Mouse (Mus musculus) MEL (cell line): ENCODE measurements at regions not wholly inside any gene's neighbourhood (a gene's known extent, or its start where the extent isn't known, plus 50 kb on each side); places are given as distances from the start of the nearest gene placed in this dataset.

Source experiments
- DNase-seq: peaks from one replicate; pipeline ENCODE4 v3.0.0; 2011; ENCODE audit warnings: low read depth, low spot score
- H3K27ac ChIP-seq: 2 replicates; pipeline ENCODE4 v1.5.1; 2012; ENCODE audit warnings: low read depth, mild to moderate bottlenecking, control low read depth, low read length, moderate library complexity; ENCODE audit not compliant: control insufficient read depth
- H3K27me3 ChIP-seq, 2 experiments: fragments of 150-350 bp in 1 of 2; sonication (generic) in 1 of 2; 2 replicates each; pipeline ENCODE4 v1.6.1; 2012; ENCODE audit warnings: low read length in 2 of 2, mild to moderate bottlenecking in 2 of 2, improper control_type of control experiment in 1 of 2, moderate library complexity in 1 of 2; ENCODE audit not compliant: insufficient read depth in 2 of 2, control insufficient read depth in 1 of 2
- H3K36me3 ChIP-seq, 2 experiments: 2 replicates each; pipeline ENCODE4 v1.6.1; 2012 to 2014; ENCODE audit warnings: low read length in 2 of 2, improper control_type of control experiment in 1 of 2, inconsistent platforms in 1 of 2, mild to moderate bottlenecking in 1 of 2; ENCODE audit not compliant: insufficient read depth in 2 of 2, control insufficient read depth in 1 of 2
- H3K4me1 ChIP-seq, 2 experiments: fragments of 150-350 bp in 1 of 2; sonication (generic) in 1 of 2; 2 replicates each; pipeline ENCODE4 v1.6.1; 2012; ENCODE audit warnings: low read length in 2 of 2, improper control_type of control experiment in 1 of 2, mild to moderate bottlenecking in 1 of 2; ENCODE audit not compliant: insufficient read depth in 2 of 2, control insufficient read depth in 1 of 2
- H3K4me3 ChIP-seq, 2 experiments: fragments of 150-350 bp in 1 of 2; sonication (generic) in 1 of 2; 2 replicates each; pipeline ENCODE4 v1.5.1; 2012; ENCODE audit warnings: low read depth in 2 of 2, low read length in 2 of 2, mild to moderate bottlenecking in 2 of 2, moderate library complexity in 2 of 2, control low read depth in 1 of 2, improper control_type of control experiment in 1 of 2; ENCODE audit not compliant: control insufficient read depth in 1 of 2, insufficient read depth in 1 of 2
- H3K79me2 ChIP-seq: 2 replicates; pipeline ENCODE4 v1.6.1; 2012; ENCODE audit warnings: mild to moderate bottlenecking, low read length, moderate library complexity; ENCODE audit not compliant: control insufficient read depth, poor library complexity, insufficient read depth
- H3K9ac ChIP-seq: 2 replicates; pipeline ENCODE4 v1.6.1; 2012; ENCODE audit warnings: low read depth, mild to moderate bottlenecking, control low read depth, low read length, moderate library complexity; ENCODE audit not compliant: control insufficient read depth, poor library complexity, severe bottlenecking
- H3K9me3 ChIP-seq: fragments of 150-350 bp; sonication (generic); replicated peaks from 2 replicates; pipeline ENCODE4 v1.6.1; 2012; ENCODE audit warnings: mild to moderate bottlenecking, low read length, improper control_type of control experiment, moderate library complexity; ENCODE audit not compliant: insufficient read depth
- CHD1 ChIP-seq: IDR thresholded peaks from 2 replicates; pipeline ENCODE4 v1.6.1; 2012; ENCODE audit warnings: low read depth, mild to moderate bottlenecking, inconsistent platforms, low read length, improper control_type of control experiment
- CTCF ChIP-seq, 3 experiments: IDR thresholded peaks in 2 of 3; conservative IDR thresholded peaks in 1 of 3; 2 replicates each; pipeline ENCODE4 v1.5.1; 2011 to 2012; ENCODE audit warnings: low read length in 3 of 3, low read depth in 2 of 3, mild to moderate bottlenecking in 2 of 3, improper control_type of control experiment in 1 of 3, inconsistent platforms in 1 of 3, mixed read lengths in 1 of 3, moderate library complexity in 1 of 3; ENCODE audit not compliant: control insufficient read depth in 1 of 3, insufficient read depth in 1 of 3, poor library complexity in 1 of 3, severe bottlenecking in 1 of 3
- ELF1 ChIP-seq: IDR thresholded peaks from 2 replicates; pipeline ENCODE4 v1.6.1; 2014; ENCODE audit warnings: low read depth, mild to moderate bottlenecking, inconsistent platforms, low read length, improper control_type of control experiment, moderate library complexity
- JUND ChIP-seq: IDR thresholded peaks from 2 replicates; pipeline ENCODE4 v1.6.1; 2011; ENCODE audit warnings: low read depth, mild to moderate bottlenecking, improper control_type of control experiment, low read length
- KAT2A ChIP-seq: conservative IDR thresholded peaks from 2 replicates; pipeline ENCODE4 v1.6.1; 2012; ENCODE audit warnings: low read depth, low read length, improper control_type of control experiment, inconsistent platforms
- MEF2A ChIP-seq: IDR thresholded peaks from 2 replicates; pipeline ENCODE4 v1.6.1; 2014; ENCODE audit warnings: low read depth, mild to moderate bottlenecking, inconsistent platforms, low read length, improper control_type of control experiment; ENCODE audit not compliant: poor library complexity, insufficient replicate concordance, severe bottlenecking; ENCODE audit errors: extremely low read depth
- MXI1 ChIP-seq: IDR thresholded peaks from 2 replicates; pipeline ENCODE4 v1.6.1; 2011; ENCODE audit warnings: mild to moderate bottlenecking, low read depth, low read length, improper control_type of control experiment
- NELFE ChIP-seq: IDR thresholded peaks from 2 replicates; pipeline ENCODE4 v1.6.1; 2011; ENCODE audit warnings: low read depth, low read length, improper control_type of control experiment
- NRF1 ChIP-seq: IDR thresholded peaks from 2 replicates; pipeline ENCODE4 v1.6.1; 2014; ENCODE audit warnings: low read depth, mild to moderate bottlenecking, inconsistent platforms, low read length, improper control_type of control experiment, moderate library complexity; ENCODE audit not compliant: poor library complexity, insufficient read depth, severe bottlenecking
- POLR2AphosphoS2 ChIP-seq: IDR thresholded peaks from 2 replicates; pipeline ENCODE4 v1.6.1; 2011; ENCODE audit warnings: low read length, improper control_type of control experiment
- RAD21 ChIP-seq: IDR thresholded peaks from 2 replicates; pipeline ENCODE4 v1.6.1; 2011; ENCODE audit warnings: mild to moderate bottlenecking, low read depth, low read length, improper control_type of control experiment
- RCOR1 ChIP-seq: IDR thresholded peaks from 2 replicates; pipeline ENCODE4 v1.6.1; 2012; ENCODE audit warnings: low read depth, mild to moderate bottlenecking, inconsistent platforms, low read length, improper control_type of control experiment
- SIN3A ChIP-seq: IDR thresholded peaks from 2 replicates; pipeline ENCODE4 v1.6.1; 2012; ENCODE audit warnings: low read length, improper control_type of control experiment, inconsistent platforms
- TAL1 ChIP-seq: IDR thresholded peaks from 2 replicates; pipeline ENCODE4 v1.6.1; 2012; ENCODE audit warnings: mild to moderate bottlenecking, inconsistent platforms, low read length, moderate library complexity, mixed read lengths
- TCF12 ChIP-seq: IDR thresholded peaks from 2 replicates; pipeline ENCODE4 v1.6.1; 2014; ENCODE audit warnings: low read depth, mild to moderate bottlenecking, inconsistent platforms, low read length, improper control_type of control experiment, moderate library complexity
- USF1 ChIP-seq: IDR thresholded peaks from 2 replicates; pipeline ENCODE4 v1.6.1; 2014; ENCODE audit warnings: low read depth, mild to moderate bottlenecking, inconsistent platforms, low read length, improper control_type of control experiment, moderate library complexity
- USF2 ChIP-seq, 2 experiments: IDR thresholded peaks; 2 replicates each; pipeline ENCODE4 v1.6.1; 2011 to 2012; ENCODE audit warnings: improper control_type of control experiment in 2 of 2, low read length in 2 of 2, borderline replicate concordance in 1 of 2, inconsistent platforms in 1 of 2, low read depth in 1 of 2, mild to moderate bottlenecking in 1 of 2; ENCODE audit not compliant: insufficient read depth in 1 of 2
- ZMIZ1 ChIP-seq: IDR thresholded peaks from 2 replicates; pipeline ENCODE4 v1.6.1; 2012; ENCODE audit warnings: low read depth, mild to moderate bottlenecking, inconsistent platforms, low read length, improper control_type of control experiment, moderate library complexity

- TF ChIP-seq CHD1 (no peak), TAL1 (no peak), CTCF (IDR thresholded peaks at IDR 0.05 in 2 of 3, conservative IDR thresholded peaks at IDR 0.05 in 1 of 3; ENCODE audit: control insufficient read depth in 1 of 3, insufficient read depth in 1 of 3, low read depth in 2 of 3, low read length in 3 of 3, poor library complexity in 1 of 3, severe bottlenecking in 1 of 3) (no peak)
- Histone ChIP-seq H3K9me3 (no peaks in the 10 kb centered on the region), H3K79me2 (no peaks in the 10 kb centered on the region), H3K9ac (no peak overlapping the region), H3K27me3 (no peaks in the 10 kb centered on the region), H3K4me3 (no peak overlapping the region), H3K4me1 (no peaks in the 10 kb centered on the region), H3K36me3 (no peaks in the 10 kb centered on the region), H3K27ac (no peak overlapping the region)
- DNase-seq: no peak
Measured at GRCm38 (mm10) chr1:65509003-65509402, 227.1 kb downstream of the Pth2r start.

DNA sequence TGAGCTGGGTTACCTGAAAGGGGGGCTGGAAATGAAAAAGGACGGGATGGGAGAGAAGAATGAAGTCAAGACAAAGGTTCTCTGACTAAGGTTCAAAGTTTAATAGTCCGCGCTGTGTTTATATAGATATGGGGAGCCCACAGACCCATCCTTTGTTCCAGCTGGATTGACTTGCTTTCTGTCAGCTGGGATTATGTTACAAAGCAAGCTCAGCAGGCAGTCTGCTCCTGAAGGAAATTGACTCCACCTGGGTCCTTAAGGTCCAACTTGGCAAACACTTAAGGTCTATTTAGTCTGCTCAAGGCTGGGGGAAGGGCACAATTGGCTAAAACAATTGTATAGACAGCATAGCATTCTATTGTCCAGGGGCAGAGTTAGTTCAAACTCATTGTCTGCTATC, 253.8 kb downstream of the Pth2r start:
- H3K36me3 ChIP-seq: no peaks in the 10 kb centered on the region
- H3K9me3 ChIP-seq: no peaks in the 10 kb centered on the region
- H3K27me3 ChIP-seq: no peaks in the 10 kb centered on the region
- H3K27ac ChIP-seq: no peak overlapping the region
- H3K4me3 ChIP-seq: no peak overlapping the region
- TF ChIP-seq USF1 (no peak), SIN3A (no peak), NRF1 (no peak), KAT2A (no peak), TCF12 (no peak), NELFE (no peak), ZMIZ1 (no peak), ELF1 (no peak)
- no peak overlapping the region for H3K9ac ChIP-seq
- no peak for DNase-seq
- H3K79me2 ChIP-seq: no peaks in the 10 kb centered on the region
- no peaks in the 10 kb centered on the region for H3K4me1 ChIP-seq

GRCm38 (mm10) chr1:65538509-65538908, 256.7 kb downstream of the Pth2r start:
- Histone ChIP-seq H3K79me2 (no peaks in the 10 kb centered on the region), H3K36me3 (no peaks in the 10 kb centered on the region), H3K27me3 (no peaks in the 10 kb centered on the region), H3K9ac (no peak overlapping the region), H3K4me1 (no peaks in the 10 kb centered on the region), H3K4me3 (no peak overlapping the region), H3K27ac (no peak overlapping the region)
- no peak for DNase-seq
- no peak for TF ChIP-seq MXI1
- no peak for TF ChIP-seq RCOR1
- no peak for TF ChIP-seq USF2 (IDR thresholded peaks at IDR 0.05; ENCODE audit: borderline replicate concordance in 1 of 2, insufficient read depth in 1 of 2, low read depth in 1 of 2, low read length in 2 of 2)
- no peak for TF ChIP-seq JUND
- TF ChIP-seq RAD21: no peak
- no peak for TF ChIP-seq USF1
- no peak for TF ChIP-seq SIN3A
- TF ChIP-seq POLR2AphosphoS2: no peak
- TF ChIP-seq MEF2A: no peak
- no peak for TF ChIP-seq TCF12
- TF ChIP-seq, all 39 proteins: peak for 0
- H3K9me3 ChIP-seq: no peaks in the 10 kb centered on the region
